Mouse (Mus musculus) neural tube, embryonic 14.5 days (tissue): ENCODE data around the gene Ccnb2. TPM values are rescaled to one million over a fixed set of nuclear protein-coding genes. Genes with fewer than 3 reads are reported as not detected.

Experiments used
- ATAC-seq: fragments of 200-750 bp; cut with Nextera tagmentation; 2 replicates; pipeline ENCODE4 v1.8.0; 2017; ENCODE audit warnings: low read depth, mild to moderate bottlenecking, moderate TSS enrichment, moderate library complexity
- H3K27ac ChIP-seq: fragments of 300-500 bp; sonication (generic); 2 replicates; pipeline ENCODE4 v1.5.1; 2014; ENCODE audit warnings: low read depth, mild to moderate bottlenecking, control low read depth, low read length, moderate library complexity, mixed read lengths
- H3K27me3 ChIP-seq: fragments of 300-500 bp; sonication (generic); 2 replicates; pipeline ENCODE4 v1.6.1; 2014; ENCODE audit warnings: low read length; ENCODE audit not compliant: control insufficient read depth, insufficient read depth
- H3K36me3 ChIP-seq: fragments of 300-500 bp; sonication (generic); 2 replicates; pipeline ENCODE4 v1.6.1; 2014; ENCODE audit warnings: low read length, mixed read lengths; ENCODE audit not compliant: control insufficient read depth, insufficient read depth
- H3K4me1 ChIP-seq: fragments of 300-500 bp; sonication (generic); 2 replicates; pipeline ENCODE4 v1.6.1; 2014; ENCODE audit warnings: low read length; ENCODE audit not compliant: control insufficient read depth, insufficient read depth
- H3K4me2 ChIP-seq: fragments of 300-500 bp; sonication (generic); 2 replicates; pipeline ENCODE4 v1.6.1; 2014; ENCODE audit warnings: mild to moderate bottlenecking, low read depth, low read length, control low read depth
- H3K4me3 ChIP-seq: fragments of 300-500 bp; sonication (generic); 2 replicates; pipeline ENCODE4 v1.5.1; 2014; ENCODE audit warnings: low read depth, low read length, control low read depth, mixed read lengths
- H3K9ac ChIP-seq: fragments of 300-500 bp; sonication (generic); replicated peaks from 2 replicates; pipeline ENCODE4 v1.6.1; 2014; ENCODE audit warnings: low read depth, mild to moderate bottlenecking, control low read depth, low read length, mixed read lengths
- H3K9me3 ChIP-seq: fragments of 300-500 bp; sonication (generic); 2 replicates; pipeline ENCODE4 v1.6.1; 2016; ENCODE audit warnings: low read length; ENCODE audit not compliant: control insufficient read depth
- WGBS: fragments of 180-500 bp; shearing (Covaris S2); extraction: QIAGEN DNeasy Blood & Tissue Kit; methylation state at CpG from one replicate; pipeline ENCODE4 v1.1.7; 2014; 5-methylcytosine and 5-hydroxymethylcytosine counted together
- polyA plus RNA-seq: library from polyadenylated mRNA; unstranded; fragments of >200 nt; fragmentation: Nextera tagmentation; extraction: Ambion mirVana; gene quantifications from 2 replicates; pipeline ENCODE4 v1.2.1, GENCODE M21; 2014

Ccnb2 gene
- polyA plus RNA-seq, 1 experiment from 2014 or later = 11.5 TPM

- ATAC-seq = no peak
- Histone ChIP-seq H3K4me2 (no peak overlapping the region), H3K9me3 (no peaks in the 10 kb centered on the region), H3K9ac (no peak overlapping the region), H3K27me3 (no peaks in the 10 kb centered on the region), H3K4me3 (no peak overlapping the region), H3K27ac (no peak overlapping the region), H3K36me3 (no peaks in the 10 kb centered on the region), H3K4me1 (no peaks in the 10 kb centered on the region)
- WGBS = 88% methylated on average over 3 of the region's 3 CpGs
Measured at GRCm38 (mm10) chr9:70389548-70389947, 31.8 kb downstream of the Ccnb2 start.

GRCm38 (mm10) chr9:70387410-70388119, 33.8 kb downstream of the Ccnb2 start:
- Histone ChIP-seq H3K4me3 (no peak overlapping the region), H3K27ac (no peak overlapping the region), H3K9ac (no peak overlapping the region), H3K36me3 (no peaks in the 10 kb centered on the region), H3K9me3 (no peaks in the 10 kb centered on the region), H3K27me3 (no peaks in the 10 kb centered on the region), H3K4me1 (no peaks in the 10 kb centered on the region), H3K4me2 (no peak overlapping the region)
- no peak for ATAC-seq
- 98% methylated on average over 4 of the region's 4 CpGs for WGBS

- no peak overlapping the region for H3K27ac ChIP-seq
- H3K36me3 ChIP-seq = no peaks in the 10 kb centered on the region
- H3K27me3 ChIP-seq = no peaks in the 10 kb centered on the region
- H3K9ac ChIP-seq = no peak overlapping the region
- no peak for ATAC-seq
- no peak overlapping the region for H3K4me3 ChIP-seq
- H3K4me2 ChIP-seq = no peak overlapping the region
- 92% methylated on average over 18 of the region's 18 CpGs for WGBS
- H3K9me3 ChIP-seq = no peaks in the 10 kb centered on the region
- H3K4me1 ChIP-seq = no peaks in the 10 kb centered on the region
Measured at GRCm38 (mm10) chr9:70384958-70385728, 36.2 kb downstream of the Ccnb2 start.

- Histone ChIP-seq H3K27me3 (no peaks in the 10 kb centered on the region), H3K36me3 (no peaks in the 10 kb centered on the region), H3K4me3 (no peak overlapping the region), H3K9ac (no peak overlapping the region), H3K4me2 (no peak overlapping the region), H3K9me3 (no peaks in the 10 kb centered on the region), H3K27ac (no peak overlapping the region), H3K4me1 (no peaks in the 10 kb centered on the region)
- WGBS = 98% methylated on average over 4 of the region's 4 CpGs
- ATAC-seq = no peak
Measured at GRCm38 (mm10) chr9:70384494-70384893, 36.9 kb downstream of the Ccnb2 start.

GRCm38 (mm10) chr9:70383750-70384149, 37.6 kb downstream of the Ccnb2 start:
- Histone ChIP-seq H3K4me2 (no peak overlapping the region), H3K27me3 (no peaks in the 10 kb centered on the region), H3K4me3 (no peak overlapping the region), H3K9me3 (no peaks in the 10 kb centered on the region), H3K9ac (no peak overlapping the region), H3K27ac (no peak overlapping the region), H3K4me1 (no peaks in the 10 kb centered on the region), H3K36me3 (no peaks in the 10 kb centered on the region)
- 77% methylated on average over 10 of the region's 10 CpGs for WGBS
- ATAC-seq = no peak

GRCm38 (mm10) chr9:70382091-70382490, 39.3 kb downstream of the Ccnb2 start:
- H3K4me3 ChIP-seq = no peak overlapping the region
- H3K9me3 ChIP-seq = no peaks in the 10 kb centered on the region
- H3K9ac ChIP-seq = no peak overlapping the region
- no peaks in the 10 kb centered on the region for H3K36me3 ChIP-seq
- no peak for ATAC-seq
- WGBS = 78% methylated on average over 12 of the region's 12 CpGs
- no peak overlapping the region for H3K4me2 ChIP-seq
- no peaks in the 10 kb centered on the region for H3K4me1 ChIP-seq
- H3K27me3 ChIP-seq = no peaks in the 10 kb centered on the region
- H3K27ac ChIP-seq = no peak overlapping the region

- 76% methylated on average over 7 of the region's 7 CpGs for WGBS
- ATAC-seq = no peak
- Histone ChIP-seq H3K4me3 (no peak overlapping the region), H3K9ac (no peak overlapping the region), H3K4me2 (no peak overlapping the region), H3K27me3 (no peaks in the 10 kb centered on the region), H3K36me3 (no peaks in the 10 kb centered on the region), H3K4me1 (no peaks in the 10 kb centered on the region), H3K9me3 (no peaks in the 10 kb centered on the region), H3K27ac (no peak overlapping the region)
Measured at GRCm38 (mm10) chr9:70379502-70380467, 41.6 kb downstream of the Ccnb2 start.

- ATAC-seq = no peak
- Histone ChIP-seq H3K36me3 (no peaks in the 10 kb centered on the region), H3K4me2 (no peak overlapping the region), H3K9ac (no peak overlapping the region), H3K4me3 (no peak overlapping the region), H3K27ac (no peak overlapping the region), H3K27me3 (no peaks in the 10 kb centered on the region), H3K4me1 (no peaks in the 10 kb centered on the region), H3K9me3 (no peaks in the 10 kb centered on the region)
- 72% methylated on average over 5 of the region's 5 CpGs for WGBS
Measured at GRCm38 (mm10) chr9:70371638-70372037, 49.7 kb downstream of the Ccnb2 start.
